Mouse (Mus musculus) ovary, postnatal 10 days (tissue): ENCODE data around the gene Sh2d6.
"Not testable (repeated sequence)": the region's sequence is repeated elsewhere in the genome, so short reads cannot be mapped to it uniquely, and the experiment has no call there.

ENCODE experiments used
- DNase-seq: peaks from one replicate; pipeline ENCODE4 v3.0.0; 2022; ENCODE audit warnings: low spot score

The Sh2d6 gene

GRCm38 (mm10) chr6:72535165-72535564 is 13.7 kb upstream of the Sh2d6 start:
- DNase-seq = no peak

- DNase-seq = no peak
Observed at GRCm38 (mm10) chr6:72534035-72534809, 12.7 kb upstream of the Sh2d6 start.

- not testable (repeated sequence) for DNase-seq
Observed at GRCm38 (mm10) chr6:72533555-72533954, 12.0 kb upstream of the Sh2d6 start.

- DNase-seq = no peak
Observed at GRCm38 (mm10) chr6:72532580-72532979, 11.1 kb upstream of the Sh2d6 start.

GRCm38 (mm10) chr6:72528410-72529151 is 7.1 kb upstream of the Sh2d6 start:
- no peak for DNase-seq

GRCm38 (mm10) chr6:72527070-72527469 is 5.6 kb upstream of the Sh2d6 start:
- DNase-seq = no peak

GRCm38 (mm10) chr6:72524160-72524559 is 2.7 kb upstream of the Sh2d6 start:
- no peak for DNase-seq

- DNase-seq = no peak
Observed at GRCm38 (mm10) chr6:72523222-72523621, 1.7 kb upstream of the Sh2d6 start.

GRCm38 (mm10) chr6:72522288-72522687 is 781 bp upstream of the Sh2d6 start:
- no peak for DNase-seq

GRCm38 (mm10) chr6:72520904-72521303 is 603 bp downstream of the Sh2d6 start:
- DNase-seq = no peak

- no peak for DNase-seq
Observed at GRCm38 (mm10) chr6:72519892-72520663, 1.4 kb downstream of the Sh2d6 start.

GRCm38 (mm10) chr6:72519303-72519702 is 2.2 kb downstream of the Sh2d6 start:
- no peak for DNase-seq

GRCm38 (mm10) chr6:72518842-72519241 is 2.7 kb downstream of the Sh2d6 start:
- DNase-seq = no peak

- DNase-seq = no peak
Observed at GRCm38 (mm10) chr6:72515644-72516043, 5.9 kb downstream of the Sh2d6 start.

GRCm38 (mm10) chr6:72513071-72513440 is 8.5 kb downstream of the Sh2d6 start:
- no peak for DNase-seq

- peak; percentile 76 for DNase-seq
Observed at GRCm38 (mm10) chr6:72512386-72513070, 9.0 kb downstream of the Sh2d6 start.

GRCm38 (mm10) chr6:72510686-72511421 is 10.7 kb downstream of the Sh2d6 start:
- no peak for DNase-seq

GRCm38 (mm10) chr6:72509872-72510435 is 11.6 kb downstream of the Sh2d6 start:
- DNase-seq = no peak

- DNase-seq = no peak
Observed at GRCm38 (mm10) chr6:72508596-72508995, 12.9 kb downstream of the Sh2d6 start.

GRCm38 (mm10) chr6:72506104-72506503 is 15.4 kb downstream of the Sh2d6 start:
- DNase-seq = no peak

GRCm38 (mm10) chr6:72503939-72504338 is 17.6 kb downstream of the Sh2d6 start:
- no peak for DNase-seq
